Mouse (Mus musculus) hindbrain, embryonic 11.5 days (tissue): Measurements from ENCODE around the gene Necap2. TPM values are rescaled to one million over a fixed set of nuclear protein-coding genes. Genes with fewer than 3 reads are reported as not detected.

Source experiments
- ATAC-seq: fragments of 200-750 bp; cut with Nextera tagmentation; 2 replicates; pipeline ENCODE4 v1.8.0; 2017; ENCODE audit warnings: mild to moderate bottlenecking, moderate TSS enrichment, moderate library complexity; ENCODE audit not compliant: low FRiP score
- DNase-seq: peaks from one replicate; pipeline ENCODE4 v3.0.0-alpha.2; 2015; ENCODE audit warnings: low spot score
- H3K27ac ChIP-seq: fragments of 300-500 bp; sonication (generic); 2 replicates; pipeline ENCODE4 v1.5.1; 2014; ENCODE audit warnings: mild to moderate bottlenecking, low read depth, low read length
- H3K27me3 ChIP-seq: fragments of 300-500 bp; sonication (generic); 2 replicates; pipeline ENCODE4 v1.6.1; 2014; ENCODE audit warnings: mild to moderate bottlenecking, low read length, moderate library complexity, mixed read lengths; ENCODE audit not compliant: control insufficient read depth, insufficient read depth
- H3K36me3 ChIP-seq: fragments of 300-500 bp; sonication (generic); 2 replicates; pipeline ENCODE4 v1.6.1; 2014; ENCODE audit warnings: mild to moderate bottlenecking, low read length, moderate library complexity, mixed read lengths; ENCODE audit not compliant: control insufficient read depth, insufficient read depth
- H3K4me1 ChIP-seq: fragments of 300-500 bp; sonication (generic); replicated peaks from 2 replicates; pipeline ENCODE4 v1.6.1; 2014; ENCODE audit warnings: low read length, mixed read lengths; ENCODE audit not compliant: control insufficient read depth, insufficient read depth
- H3K4me2 ChIP-seq: fragments of 300-500 bp; sonication (generic); replicated peaks from 2 replicates; pipeline ENCODE4 v1.6.1; 2014; ENCODE audit warnings: mild to moderate bottlenecking, low read depth, low read length
- H3K4me3 ChIP-seq: fragments of 300-500 bp; sonication (generic); 2 replicates; pipeline ENCODE4 v1.5.1; 2014; ENCODE audit warnings: low read depth, low read length
- H3K9ac ChIP-seq: fragments of 300-500 bp; sonication (generic); 2 replicates; pipeline ENCODE4 v1.6.1; 2014; ENCODE audit warnings: low read depth, low read length
- H3K9me3 ChIP-seq: fragments of 300-500 bp; sonication (generic); 2 replicates; pipeline ENCODE4 v1.6.1; 2016; ENCODE audit warnings: low read length; ENCODE audit not compliant: control insufficient read depth
- whole genome bisulfite sequencing: fragments of 180-500 bp; shearing (Covaris S2); extraction: QIAGEN DNeasy Blood & Tissue Kit; methylation state at CpG from one replicate; pipeline ENCODE4 v1.1.7; 2014; 5-methylcytosine and 5-hydroxymethylcytosine counted together
- polyA plus RNA-seq: library from polyadenylated mRNA; unstranded; fragments of >200 nt; fragmentation: Nextera tagmentation; extraction: Ambion mirVana; gene quantifications from 2 replicates; pipeline ENCODE4 v1.2.1, GENCODE M21; 2014

Necap2 gene
- 50.8 and 51.7 TPM in 2 replicates for polyA plus RNA-seq

DNA sequence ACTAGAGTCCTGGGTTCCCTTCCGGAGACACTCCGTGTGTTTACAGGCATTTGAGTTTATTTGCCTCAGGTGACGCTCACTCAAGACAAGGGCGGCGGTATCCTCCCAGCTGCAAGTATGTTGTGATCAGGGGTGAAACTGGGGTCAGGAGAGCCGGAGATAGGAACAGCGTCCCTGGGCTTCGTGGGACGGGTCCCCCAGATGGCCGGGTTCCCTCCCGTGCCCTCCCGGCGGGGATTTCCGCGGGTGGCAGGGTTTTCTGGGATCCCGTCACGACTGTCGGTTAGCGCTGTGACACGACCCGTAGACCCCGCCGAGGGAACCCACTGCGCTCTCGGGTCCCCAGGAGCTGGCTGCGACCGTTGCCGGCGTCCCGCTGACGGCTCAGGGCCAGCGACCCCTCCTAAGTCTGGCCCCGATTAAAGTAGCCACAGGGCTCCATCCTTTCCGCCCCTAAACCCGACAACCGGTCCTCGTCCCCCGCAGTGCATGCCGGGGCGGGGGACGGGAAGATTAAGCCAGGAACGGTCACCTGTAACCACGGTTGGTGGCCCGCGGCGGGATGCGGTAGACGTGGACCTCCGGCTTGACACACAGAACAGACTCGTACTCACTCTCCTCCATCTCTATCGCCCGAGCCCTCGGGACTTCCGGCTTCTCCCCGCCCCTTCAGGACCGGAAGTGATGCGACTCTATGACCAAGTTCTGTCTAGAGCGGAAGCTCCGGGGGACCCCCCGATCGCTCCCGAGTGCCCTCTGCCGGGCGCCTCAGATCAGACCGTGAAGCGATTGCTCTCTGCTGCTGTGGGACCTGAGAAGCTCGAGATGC lies at the start of gene Necap2:
Necap2 (minus strand) TSS at position 677 of the 829 bp plus-strand sequence.
- Histone ChIP-seq H3K4me1 (0 out of 2 replicates have a peak, but pooled peaks cover 5% of the 10 kb centered on the region), H3K27me3 (no peaks in the 10 kb centered on the region), H3K4me3 (peak within 1 kb of the TSS; percentile 78), H3K4me2 (peak within 1 kb of the TSS; percentile 64), H3K27ac (no peak within 1 kb of the TSS), H3K9ac (peak within 1 kb of the TSS; percentile 80), H3K9me3 (no peaks in the 10 kb centered on the region), H3K36me3 (no peaks in the 10 kb centered on the region)
- peak; percentile 91 for ATAC-seq
- peak; percentile 98 for DNase-seq
- under 1% methylated on average over 66 of the region's 67 CpGs for WGBS

DNA sequence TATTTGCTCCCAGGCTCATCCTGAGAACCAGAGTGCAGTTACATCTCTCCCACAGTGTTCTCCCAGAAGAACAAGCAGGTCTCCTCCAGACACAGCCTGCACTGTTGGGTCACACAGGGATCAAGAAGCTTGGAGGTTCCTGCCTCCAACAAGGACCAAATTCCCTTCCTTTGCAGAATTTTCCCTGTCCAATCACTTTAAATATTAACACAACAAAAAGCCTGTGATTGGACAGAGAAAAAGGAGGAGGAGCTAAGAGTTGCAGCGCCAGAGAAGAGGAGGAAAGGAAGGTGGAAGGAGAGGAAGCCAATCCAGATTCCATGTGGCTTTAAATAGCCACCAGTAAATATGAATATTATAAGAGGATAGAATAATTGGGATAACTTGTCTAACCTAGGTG lies 44.9 kb upstream of the Necap2 start:
- DNase-seq (no peak), ATAC-seq (no peak)
- H3K9ac ChIP-seq, result no peak overlapping the region
- 40% methylated on average over 1 of the region's 1 CpGs for WGBS
- H3K4me1 ChIP-seq, result no peaks in the 10 kb centered on the region
- 0 out of 2 replicates have a peak, but pooled peaks cover 2% of the 10 kb centered on the region for H3K36me3 ChIP-seq
- H3K4me3 ChIP-seq, result no peak overlapping the region
- H3K4me2 ChIP-seq, result no peak overlapping the region
- no peaks in the 10 kb centered on the region for H3K27me3 ChIP-seq
- H3K9me3 ChIP-seq, result no peaks in the 10 kb centered on the region
- no peak overlapping the region for H3K27ac ChIP-seq

DNA sequence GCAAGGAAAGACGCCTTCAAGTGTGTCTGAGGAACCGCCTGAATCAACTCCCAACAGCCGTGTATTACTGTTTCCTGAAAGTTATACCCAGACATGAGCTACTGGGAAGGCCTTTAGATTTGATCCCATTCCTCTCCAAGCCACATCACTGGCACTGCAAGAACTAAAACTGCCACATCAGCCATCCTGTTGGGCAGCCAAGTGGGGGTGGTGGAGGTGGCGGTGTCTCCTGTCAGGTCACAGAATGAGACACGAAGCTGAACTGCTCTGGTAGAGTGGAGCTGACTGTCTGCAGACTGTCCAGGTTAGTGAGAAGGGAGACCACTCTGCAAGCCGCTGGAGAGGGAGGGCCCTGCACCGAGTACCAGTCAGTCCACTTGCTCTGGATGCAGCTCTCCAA lies 44.5 kb upstream of the Necap2 start:
- H3K4me2 ChIP-seq, result no peak overlapping the region
- no peak overlapping the region for H3K27ac ChIP-seq
- H3K4me1 ChIP-seq, result no peaks in the 10 kb centered on the region
- 0 out of 2 replicates have a peak, but pooled peaks cover 2% of the 10 kb centered on the region for H3K36me3 ChIP-seq
- H3K4me3 ChIP-seq, result no peak overlapping the region
- ATAC-seq, result no peak
- no peaks in the 10 kb centered on the region for H3K27me3 ChIP-seq
- WGBS, result 84% methylated on average over 7 of the region's 7 CpGs
- no peaks in the 10 kb centered on the region for H3K9me3 ChIP-seq
- H3K9ac ChIP-seq, result no peak overlapping the region
- no peak for DNase-seq

DNA sequence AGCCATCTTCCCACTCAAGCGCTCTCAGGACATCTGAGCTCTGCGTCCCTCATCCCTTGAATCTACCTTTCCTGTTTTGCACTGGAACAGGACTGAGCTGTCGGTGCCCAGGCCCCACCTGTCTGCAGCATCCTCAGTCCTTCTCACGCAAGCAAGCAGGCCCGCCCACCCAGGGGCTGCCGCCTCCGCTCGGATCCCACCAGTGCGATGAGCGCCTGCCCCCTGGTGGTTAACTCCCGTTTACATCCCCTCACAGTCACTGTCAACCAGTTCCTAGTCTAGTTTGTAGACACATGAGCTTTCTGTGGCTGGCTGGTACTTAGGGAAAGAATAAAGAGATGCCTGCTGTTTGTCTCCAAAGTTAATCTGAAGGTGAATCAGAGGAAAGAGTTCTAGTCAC lies 42.5 kb upstream of the Necap2 start:
- no peaks in the 10 kb centered on the region for H3K27me3 ChIP-seq
- peak; percentile 83 for DNase-seq
- 0 out of 2 replicates have a peak, but pooled peaks have one; percentile 43 for ATAC-seq
- 27% methylated on average over 11 of the region's 11 CpGs for WGBS
- H3K9ac ChIP-seq, result no peak overlapping the region
- H3K4me1 ChIP-seq, result no peaks in the 10 kb centered on the region
- no peak overlapping the region for H3K27ac ChIP-seq
- H3K9me3 ChIP-seq, result no peaks in the 10 kb centered on the region
- no peak overlapping the region for H3K4me2 ChIP-seq
- peaks cover 3% of the 10 kb centered on the region; the same call in 1 of the 2 replicates for H3K36me3 ChIP-seq
- H3K4me3 ChIP-seq, result no peak overlapping the region

DNA sequence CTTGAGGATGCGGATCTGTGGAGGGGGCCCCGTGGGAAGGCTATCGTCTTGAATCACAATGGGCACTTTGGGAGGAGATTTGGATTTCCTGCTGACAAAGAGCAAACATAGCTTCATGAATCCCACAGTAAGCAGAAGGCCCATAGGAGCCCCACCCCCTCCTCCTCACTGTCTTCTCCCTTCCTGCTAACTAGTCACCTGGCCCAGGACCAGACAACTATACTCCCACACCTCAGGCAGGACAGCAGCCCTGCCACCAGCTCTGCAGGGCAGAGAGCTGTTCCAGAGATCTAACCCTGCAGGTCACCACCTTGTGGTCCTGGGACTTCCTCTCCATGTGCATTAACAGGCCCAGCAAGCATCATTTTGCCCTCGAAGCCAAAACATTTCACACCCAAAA lies 40.5 kb upstream of the Necap2 start:
- Histone ChIP-seq H3K4me3 (no peak overlapping the region), H3K27ac (no peak overlapping the region), H3K4me1 (no peaks in the 10 kb centered on the region), H3K9ac (no peak overlapping the region), H3K27me3 (no peaks in the 10 kb centered on the region), H3K36me3 (peaks cover 10% of the 10 kb centered on the region; the same call in 1 of the 2 replicates), H3K9me3 (no peaks in the 10 kb centered on the region), H3K4me2 (no peak overlapping the region)
- DNase-seq (no peak), ATAC-seq (no peak)
- 86% methylated on average over 4 of the region's 4 CpGs for WGBS

DNA sequence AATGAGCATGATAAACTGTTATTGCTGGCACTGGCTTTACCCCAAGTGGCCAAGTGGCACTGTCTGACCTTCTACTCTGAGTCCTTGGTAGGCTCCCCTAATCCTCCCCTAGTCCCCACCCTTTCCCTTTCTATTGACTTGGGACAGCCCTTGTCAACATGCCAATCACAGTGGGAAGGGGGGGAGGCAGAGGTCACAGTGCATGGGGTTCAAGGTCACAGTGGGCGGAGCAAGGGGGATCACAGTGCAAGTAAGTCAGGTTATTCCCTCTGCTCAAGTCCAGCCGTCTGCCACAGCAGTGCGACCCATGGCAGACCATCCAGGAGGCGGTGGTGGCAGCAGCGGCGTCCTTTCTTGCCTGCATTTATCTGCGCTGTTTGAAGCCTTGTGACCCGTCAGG lies 37.2 kb upstream of the Necap2 start:
- no peak overlapping the region for H3K27ac ChIP-seq
- WGBS, result 77% methylated on average over 8 of the region's 8 CpGs
- no peaks in the 10 kb centered on the region for H3K9me3 ChIP-seq
- peaks cover 15% of the 10 kb centered on the region; the same call in 1 of the 2 replicates for H3K36me3 ChIP-seq
- DNase-seq (no peak), ATAC-seq (no peak)
- H3K27me3 ChIP-seq, result no peaks in the 10 kb centered on the region
- H3K4me2 ChIP-seq, result no peak overlapping the region
- no peak overlapping the region for H3K4me3 ChIP-seq
- H3K4me1 ChIP-seq, result no peaks in the 10 kb centered on the region
- no peak overlapping the region for H3K9ac ChIP-seq

DNA sequence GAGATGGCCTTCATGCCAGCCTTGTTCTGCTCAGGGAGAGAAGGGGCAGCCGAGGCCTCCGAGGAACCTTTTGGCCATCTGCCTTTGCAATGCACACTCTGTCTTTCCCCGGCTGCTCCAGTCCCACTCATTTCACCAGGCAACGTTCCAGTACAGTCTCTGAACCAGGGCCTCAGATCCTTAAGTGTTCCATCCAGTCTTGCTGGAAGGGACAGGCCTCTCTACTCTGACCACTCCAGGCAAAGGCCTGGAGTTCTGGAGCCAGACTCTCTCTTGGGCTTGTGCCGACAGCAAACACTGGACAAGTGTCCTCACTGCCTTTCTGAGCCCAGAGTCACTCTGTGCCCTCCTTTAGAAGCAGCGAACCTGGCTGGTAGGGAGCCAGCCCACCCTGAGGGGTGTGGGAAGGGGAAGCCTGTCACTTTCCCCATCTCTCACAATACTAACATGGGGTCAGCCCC lies 36.4 kb upstream of the Necap2 start:
- 85% methylated on average over 6 of the region's 6 CpGs for WGBS
- no peaks in the 10 kb centered on the region for H3K4me1 ChIP-seq
- H3K27me3 ChIP-seq, result no peaks in the 10 kb centered on the region
- peaks cover 15% of the 10 kb centered on the region; the same call in 1 of the 2 replicates for H3K36me3 ChIP-seq
- H3K9me3 ChIP-seq, result no peaks in the 10 kb centered on the region
- no peak overlapping the region for H3K4me3 ChIP-seq
- no peak overlapping the region for H3K27ac ChIP-seq
- H3K4me2 ChIP-seq, result no peak overlapping the region
- no peak overlapping the region for H3K9ac ChIP-seq
- DNase-seq (no peak), ATAC-seq (no peak)

DNA sequence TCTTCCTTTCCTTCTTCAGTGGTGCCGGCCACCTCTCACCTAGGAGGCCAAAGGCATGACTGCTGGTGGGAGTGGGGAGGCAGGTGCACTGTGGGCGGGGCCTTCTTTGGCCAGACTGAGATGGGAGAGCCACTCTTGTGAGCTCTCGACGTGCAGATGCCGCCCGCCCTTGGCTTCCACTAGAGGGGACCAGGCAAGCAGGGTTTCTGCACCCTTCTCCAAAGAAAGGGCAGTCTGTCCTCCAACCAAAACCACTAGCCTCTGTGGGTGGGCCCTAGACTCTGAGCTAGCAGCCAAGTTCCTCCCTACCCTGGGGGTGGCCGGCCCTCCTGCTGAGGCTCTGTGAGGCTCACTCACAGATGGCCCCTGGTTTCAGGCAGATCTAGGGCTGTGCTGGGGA lies 35.7 kb upstream of the Necap2 start:
- Histone ChIP-seq H3K4me1 (no peaks in the 10 kb centered on the region), H3K9me3 (no peaks in the 10 kb centered on the region), H3K36me3 (peaks cover 15% of the 10 kb centered on the region; the same call in 1 of the 2 replicates), H3K4me3 (no peak overlapping the region), H3K27ac (no peak overlapping the region), H3K27me3 (no peaks in the 10 kb centered on the region), H3K9ac (no peak overlapping the region), H3K4me2 (no peak overlapping the region)
- 86% methylated on average over 7 of the region's 7 CpGs for WGBS
- DNase-seq (no peak), ATAC-seq (no peak)
